Mouse (Mus musculus): ENCODE results near the gene Osbpl6.

Osbpl6 gene

GRCm38 (mm10) chr2:76406937-76407441 lies 681 bp downstream of the Osbpl6 start:
- TF ChIP-seq GATA4 (IDR thresholded peaks at IDR 0.05; ENCODE audit: insufficient replicate concordance, low read length), result no peak

GRCm38 (mm10) chr2:76409526-76409925 lies 3.2 kb downstream of the Osbpl6 start:
- no peak for TF ChIP-seq GATA4 (IDR thresholded peaks at IDR 0.05; ENCODE audit: insufficient replicate concordance, low read length)

GRCm38 (mm10) chr2:76409986-76410385 lies 3.7 kb downstream of the Osbpl6 start:
- no peak for TF ChIP-seq GATA4 (IDR thresholded peaks at IDR 0.05; ENCODE audit: insufficient replicate concordance, low read length)

GRCm38 (mm10) chr2:76412924-76413323 lies 6.6 kb downstream of the Osbpl6 start:
- no peak for TF ChIP-seq GATA4 (IDR thresholded peaks at IDR 0.05; ENCODE audit: insufficient replicate concordance, low read length)

GRCm38 (mm10) chr2:76417446-76418141 lies 11.3 kb downstream of the Osbpl6 start:
- TF ChIP-seq GATA4 (IDR thresholded peaks at IDR 0.05; ENCODE audit: insufficient replicate concordance, low read length), result no peak

GRCm38 (mm10) chr2:76418142-76418518 lies 11.8 kb downstream of the Osbpl6 start:
- no peak for TF ChIP-seq GATA4 (IDR thresholded peaks at IDR 0.05; ENCODE audit: insufficient replicate concordance, low read length)

- TF ChIP-seq GATA4 (IDR thresholded peaks at IDR 0.05; ENCODE audit: insufficient replicate concordance, low read length), result no peak
Measured at GRCm38 (mm10) chr2:76421411-76421924, 15.2 kb downstream of the Osbpl6 start.

GRCm38 (mm10) chr2:76426816-76427215 lies 20.5 kb downstream of the Osbpl6 start:
- no peak for TF ChIP-seq GATA4 (IDR thresholded peaks at IDR 0.05; ENCODE audit: insufficient replicate concordance, low read length)

- no peak for TF ChIP-seq GATA4 (IDR thresholded peaks at IDR 0.05; ENCODE audit: insufficient replicate concordance, low read length)
Measured at GRCm38 (mm10) chr2:76429318-76429717, 23.0 kb downstream of the Osbpl6 start.

- TF ChIP-seq GATA4 (IDR thresholded peaks at IDR 0.05; ENCODE audit: insufficient replicate concordance, low read length), result no peak
Measured at GRCm38 (mm10) chr2:76429855-76430254, 23.5 kb downstream of the Osbpl6 start.

- TF ChIP-seq GATA4 (IDR thresholded peaks at IDR 0.05; ENCODE audit: insufficient replicate concordance, low read length), result no peak
Measured at GRCm38 (mm10) chr2:76430539-76430938, 24.2 kb downstream of the Osbpl6 start.

GRCm38 (mm10) chr2:76434224-76434623 lies 27.9 kb downstream of the Osbpl6 start:
- no peak for TF ChIP-seq GATA4 (IDR thresholded peaks at IDR 0.05; ENCODE audit: insufficient replicate concordance, low read length)

- no peak for TF ChIP-seq GATA4 (IDR thresholded peaks at IDR 0.05; ENCODE audit: insufficient replicate concordance, low read length)
Measured at GRCm38 (mm10) chr2:76435667-76436239, 29.4 kb downstream of the Osbpl6 start.

- TF ChIP-seq GATA4 (IDR thresholded peaks at IDR 0.05; ENCODE audit: insufficient replicate concordance, low read length), result no peak
Measured at GRCm38 (mm10) chr2:76437372-76437771, 31.1 kb downstream of the Osbpl6 start.

GRCm38 (mm10) chr2:76439540-76439939 lies 33.2 kb downstream of the Osbpl6 start:
- no peak for TF ChIP-seq GATA4 (IDR thresholded peaks at IDR 0.05; ENCODE audit: insufficient replicate concordance, low read length)

GRCm38 (mm10) chr2:76442086-76442485 lies 35.8 kb downstream of the Osbpl6 start:
- TF ChIP-seq GATA4 (IDR thresholded peaks at IDR 0.05; ENCODE audit: insufficient replicate concordance, low read length), result no peak

All from liver, adult (tissue).